Mouse (Mus musculus) liver, embryonic 14.5 days (tissue): ENCODE measurements around the gene Inka2.

Experiments
- CTCF ChIP-seq: IDR thresholded peaks from 2 replicates; pipeline ENCODE4 v1.5.1; 2016; ENCODE audit warnings: antibody characterized with exemption, low read depth, control low read depth
- EP300 ChIP-seq: IDR thresholded peaks from 2 replicates; pipeline ENCODE4 v1.6.1; 2016; ENCODE audit warnings: antibody characterized with exemption, low read depth

GRCm38 (mm10) chr3:105717856-105718555, 13.6 kb downstream of the Inka2 start:
- TF ChIP-seq CTCF (no peak), EP300 (no peak)
